21 mouse cellular contexts compared by ENCODE assay signal in the genomic region with DNA sequence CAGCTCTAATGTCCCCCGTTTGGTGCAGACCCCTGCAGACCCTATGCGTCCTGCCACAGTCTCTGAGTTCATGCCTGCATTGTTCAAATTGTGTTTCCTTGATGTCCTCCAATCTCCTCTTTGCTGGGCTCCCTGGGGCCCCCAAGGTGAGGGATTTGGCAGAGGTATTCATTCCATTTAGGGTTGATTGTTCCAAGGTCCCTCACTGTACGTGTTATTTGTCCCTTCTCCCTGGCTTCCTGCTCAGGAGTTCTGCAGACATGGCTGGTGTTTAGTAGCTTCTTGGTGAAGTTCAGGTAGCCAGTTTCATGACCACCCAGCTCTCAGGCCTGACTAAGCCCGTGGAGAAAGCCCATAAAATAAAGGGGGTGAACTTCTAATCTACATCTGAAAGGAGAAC. TPM values are rescaled to one million over a fixed set of nuclear protein-coding genes. Genes with fewer than 3 reads are reported as not detected.
A peak's percentile ranks its signal among the peaks of the same experiment; 100 is the strongest.
DNase-seq lines count a peak whose midpoint lies in the region; ATAC-seq and TF ChIP-seq lines count a peak whose summit lies in the region.
"Had no signal": no experiment of that assay in that cellular context is flagged by ENCODE, and none has a peak within 500 bp of the region (broad histone marks: within the 10 kb centered on the region; RNA-seq: fewer than 3 reads in every experiment).

No protein-coding gene starts in this region.

- ATAC-seq in lung, embryonic 15.5 days (ENCODE audit: borderline replicate concordance, extremely low read depth, low FRiP score, low TSS enrichment) = no peak
- no peak for ATAC-seq in stomach, postnatal 0 days (ENCODE audit: low FRiP score, low TSS enrichment)
- ATAC-seq in megakaryocyte-erythroid progenitor cell, adult 5-6 weeks (replicated peaks; ENCODE audit: low FRiP score, low TSS enrichment, poor library complexity, severe bottlenecking) = no peak
- ATAC-seq: activated CD4-positive, CD25-positive, alpha-beta regulatory T cell, adult 4 months; midbrain, embryonic 13.5 days; Patski had no signal

- no peak for TF ChIP-seq CTCF in stomach, postnatal 0 days (IDR thresholded peaks at IDR 0.05; ENCODE audit: low read depth)

- peak overlapping the region; percentile 59 for H3K27ac ChIP-seq in lung, embryonic 15.5 days
- H3K27ac ChIP-seq in embryonic facial prominence, embryonic 10.5 days (replicated peaks) = peak overlapping the region; percentile 44
- 0 out of 2 replicates have a peak overlapping the region, but pooled peaks have one; percentile 46 for H3K27ac ChIP-seq in limb, embryonic 10.5 days
- H3K27ac ChIP-seq in stomach, postnatal 0 days (replicated peaks) = peak overlapping the region; percentile 85
- H3K27ac ChIP-seq: forebrain, embryonic 12.5 days; heart, embryonic 13.5 days; hindbrain, embryonic 14.5 days; liver, embryonic 15.5 days; midbrain, embryonic 13.5 days; neural tube, embryonic 13.5 days had no signal

- DNase-seq in lung, postnatal 25 days (ENCODE audit: low spot score) = no peak
- DNase-seq in embryonic facial prominence, embryonic 10.5 days (ENCODE audit: low spot score) = no peak
- DNase-seq in limb, embryonic 10.5 days (ENCODE audit: low spot score) = no peak
- no peak for DNase-seq in stomach, postnatal 0 days (ENCODE audit: low spot score)
- DNase-seq in adipocyte (ENCODE audit: low spot score) = no peak
- DNase-seq: adrenal gland, postnatal 25 days; cerebellum, adult 11-12 months; cerebellum, postnatal 14 days; gastrocnemius, postnatal 10 days; heart, adult 11 months; spleen, adult 18-20 months had no signal

- H3K4me1 ChIP-seq in lung, embryonic 15.5 days = peaks cover 53% of the 10 kb centered on the region
- peaks cover 61% of the 10 kb centered on the region for H3K4me1 ChIP-seq in embryonic facial prominence, embryonic 10.5 days
- peaks cover 39% of the 10 kb centered on the region for H3K4me1 ChIP-seq in limb, embryonic 10.5 days
- no peaks in the 10 kb centered on the region; the same call in 1 of the 2 replicates for H3K4me1 ChIP-seq in stomach, postnatal 0 days (replicated peaks; ENCODE audit: control insufficient read depth, insufficient read depth)

- WGBS in lung, embryonic 15.5 days = 50% methylated on average over 4 of the region's 4 CpGs
- 41% methylated on average over 4 of the region's 4 CpGs for WGBS in embryonic facial prominence, embryonic 10.5 days
- WGBS in limb, embryonic 10.5 days = 60% methylated on average over 4 of the region's 4 CpGs
- 40% methylated on average over 4 of the region's 4 CpGs for WGBS in stomach, postnatal 0 days

- no peak overlapping the region for H3K4me3 ChIP-seq in lung, embryonic 15.5 days
- no peak overlapping the region for H3K4me3 ChIP-seq in embryonic facial prominence, embryonic 10.5 days
- no peak overlapping the region for H3K4me3 ChIP-seq in limb, embryonic 10.5 days
- H3K4me3 ChIP-seq in stomach, postnatal 0 days (ENCODE audit: low read depth, low read length) = no peak overlapping the region
- H3K4me3 ChIP-seq: forebrain, embryonic 12.5 days; heart, embryonic 13.5 days; liver, embryonic 15.5 days; midbrain, embryonic 13.5 days; neural tube, embryonic 13.5 days had no signal

- TF ChIP-seq EP300 in stomach, postnatal 0 days (optimal IDR thresholded peaks at IDR 0.05) = no peak

- no peaks in the 10 kb centered on the region for H3K36me3 ChIP-seq in lung, embryonic 15.5 days
- no peaks in the 10 kb centered on the region for H3K36me3 ChIP-seq in embryonic facial prominence, embryonic 10.5 days (replicated peaks)
- no peaks in the 10 kb centered on the region for H3K36me3 ChIP-seq in limb, embryonic 10.5 days
- H3K36me3 ChIP-seq in stomach, postnatal 0 days (ENCODE audit: control insufficient read depth, insufficient read depth, low read length) = no peaks in the 10 kb centered on the region
- H3K36me3 ChIP-seq: forebrain, embryonic 12.5 days; heart, embryonic 13.5 days; liver, embryonic 15.5 days; midbrain, embryonic 13.5 days; neural tube, embryonic 13.5 days had no signal

- no peak overlapping the region for H3K4me2 ChIP-seq in lung, embryonic 15.5 days
- 0 out of 2 replicates have a peak overlapping the region, but pooled peaks have one; percentile 8 for H3K4me2 ChIP-seq in stomach, postnatal 0 days (replicated peaks; ENCODE audit: low read depth)
- H3K4me2 ChIP-seq: forebrain, embryonic 12.5 days; heart, embryonic 13.5 days; hindbrain, embryonic 14.5 days; liver, embryonic 15.5 days; midbrain, embryonic 13.5 days; neural tube, embryonic 13.5 days had no signal

- H3K9me3 ChIP-seq in lung, embryonic 15.5 days = no peaks in the 10 kb centered on the region
- H3K9me3 ChIP-seq in embryonic facial prominence, embryonic 10.5 days = no peaks in the 10 kb centered on the region
- no peaks in the 10 kb centered on the region; the same call in 1 of the 2 replicates for H3K9me3 ChIP-seq in limb, embryonic 10.5 days (replicated peaks)
- H3K9me3 ChIP-seq in stomach, postnatal 0 days (ENCODE audit: control insufficient read depth, low read length) = no peaks in the 10 kb centered on the region
- H3K9me3 ChIP-seq: forebrain, embryonic 12.5 days; heart, embryonic 13.5 days; liver, embryonic 15.5 days; midbrain, embryonic 13.5 days; neural tube, embryonic 13.5 days had no signal

- H3K9ac ChIP-seq in lung, embryonic 15.5 days = no peak overlapping the region
- H3K9ac ChIP-seq in stomach, postnatal 0 days (ENCODE audit: low read length) = no peak overlapping the region; the same call in 1 of the 2 replicates
- H3K9ac ChIP-seq: forebrain, embryonic 12.5 days; heart, embryonic 13.5 days; hindbrain, embryonic 14.5 days; liver, embryonic 15.5 days; midbrain, embryonic 13.5 days; neural tube, embryonic 13.5 days had no signal

- no peaks in the 10 kb centered on the region for H3K27me3 ChIP-seq in lung, embryonic 15.5 days
- H3K27me3 ChIP-seq in embryonic facial prominence, embryonic 10.5 days (replicated peaks; ENCODE audit: low read depth, poor library complexity, severe bottlenecking) = no peaks in the 10 kb centered on the region; the same call in 1 of the 2 replicates
- no peaks in the 10 kb centered on the region for H3K27me3 ChIP-seq in limb, embryonic 10.5 days (ENCODE audit: low read depth, poor library complexity, severe bottlenecking)
- no peaks in the 10 kb centered on the region for H3K27me3 ChIP-seq in stomach, postnatal 0 days (ENCODE audit: control insufficient read depth, insufficient read depth, low read length)
- H3K27me3 ChIP-seq: heart, embryonic 13.5 days; liver, embryonic 15.5 days; neural tube, embryonic 13.5 days; Patski had no signal

RNA-seq across cellular contexts. Expression of a gene that starts 13.5 kb away (rescaled TPM):
- polyA plus RNA-seq in lung, embryonic 15.5 days (2015; fragmentation: Nextera tagmentation; extraction: Ambion mirVana) = 106 and 117 TPM in 2 replicates
- polyA plus RNA-seq in embryonic facial prominence, embryonic 10.5 days (2016; fragmentation: Nextera tagmentation; extraction: Ambion mirVana) = 22.1 and 24.4 TPM in 2 replicates
- 15.4 and 16.4 TPM in 2 replicates for polyA plus RNA-seq in limb, embryonic 10.5 days (2016; fragmentation: Nextera tagmentation; extraction: Ambion mirVana)
- 118 and 131 TPM in 2 replicates for polyA plus RNA-seq in stomach, postnatal 0 days (2015; fragmentation: Nextera tagmentation; extraction: Ambion mirVana)
- total RNA-seq in megakaryocyte-erythroid progenitor cell, adult 5-6 weeks (2014; fragmentation: Nextera tagmentation) = not detected in 2 replicates
- total RNA-seq in megakaryocyte-erythroid progenitor cell, adult 5-6 weeks (2017) = 0.61 TPM in 1 of 2 replicates, not detected in the other

RNA-seq across cellular contexts. Expression of a gene that starts 43.4 kb away (rescaled TPM):
- 8.3 and 9.0 TPM in 2 replicates for polyA plus RNA-seq in lung, embryonic 15.5 days (2015; fragmentation: Nextera tagmentation; extraction: Ambion mirVana)
- polyA plus RNA-seq in embryonic facial prominence, embryonic 10.5 days (2016; fragmentation: Nextera tagmentation; extraction: Ambion mirVana) = 6.0 and 8.1 TPM in 2 replicates
- 7.9 and 8.0 TPM in 2 replicates for polyA plus RNA-seq in limb, embryonic 10.5 days (2016; fragmentation: Nextera tagmentation; extraction: Ambion mirVana)
- polyA plus RNA-seq in stomach, postnatal 0 days (2015; fragmentation: Nextera tagmentation; extraction: Ambion mirVana) = 13.8 and 14.2 TPM in 2 replicates
- total RNA-seq in megakaryocyte-erythroid progenitor cell, adult 5-6 weeks (2014; fragmentation: Nextera tagmentation) = 32.9 and 41.2 TPM in 2 replicates
- 12.5 and 19.6 TPM in 2 replicates for total RNA-seq in megakaryocyte-erythroid progenitor cell, adult 5-6 weeks (2017)
